Mouse (Mus musculus): ENCODE data around the gene Arvcf. TPM values are rescaled to one million over a fixed set of nuclear protein-coding genes. Genes with fewer than 3 reads are reported as not detected.

The Arvcf gene
- total RNA-seq, 2 experiments from 2014 or later = 14.0 to 14.3 TPM

DNA sequence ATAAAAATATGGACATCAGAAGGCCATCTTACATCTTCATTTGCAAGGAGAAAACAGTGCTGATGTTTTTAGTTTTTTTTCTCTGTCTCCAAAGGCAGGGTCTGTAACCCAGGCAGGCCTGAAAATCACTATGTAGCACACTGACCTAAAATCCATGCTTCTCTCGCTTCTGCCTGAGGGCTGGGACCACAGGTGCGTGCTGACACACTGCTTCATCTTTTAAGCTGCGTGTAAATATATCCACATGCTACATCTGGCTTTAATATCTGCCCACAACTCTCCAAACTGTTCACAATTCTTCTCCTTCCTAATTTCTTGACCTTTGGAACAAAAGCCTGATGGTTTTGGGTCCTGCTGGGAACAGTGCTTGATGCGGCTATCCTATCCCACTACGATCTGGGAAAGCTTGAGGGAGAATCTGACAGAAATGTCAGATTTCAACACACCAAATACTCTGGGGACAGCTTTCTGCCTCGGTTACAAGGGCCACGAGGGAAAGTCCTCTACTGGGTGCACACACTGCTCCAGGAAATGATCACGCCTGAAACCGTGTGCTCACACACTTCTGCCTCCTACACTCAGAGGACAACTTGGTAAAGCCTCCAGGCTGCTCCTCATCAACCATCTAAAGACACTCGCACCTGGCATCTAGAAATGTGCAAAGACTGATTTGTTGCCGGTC, 76.5 kb downstream of the Arvcf start:
- ATAC-seq (replicated peaks; ENCODE audit: low FRiP score, low TSS enrichment, poor library complexity, severe bottlenecking) = no peak

DNA sequence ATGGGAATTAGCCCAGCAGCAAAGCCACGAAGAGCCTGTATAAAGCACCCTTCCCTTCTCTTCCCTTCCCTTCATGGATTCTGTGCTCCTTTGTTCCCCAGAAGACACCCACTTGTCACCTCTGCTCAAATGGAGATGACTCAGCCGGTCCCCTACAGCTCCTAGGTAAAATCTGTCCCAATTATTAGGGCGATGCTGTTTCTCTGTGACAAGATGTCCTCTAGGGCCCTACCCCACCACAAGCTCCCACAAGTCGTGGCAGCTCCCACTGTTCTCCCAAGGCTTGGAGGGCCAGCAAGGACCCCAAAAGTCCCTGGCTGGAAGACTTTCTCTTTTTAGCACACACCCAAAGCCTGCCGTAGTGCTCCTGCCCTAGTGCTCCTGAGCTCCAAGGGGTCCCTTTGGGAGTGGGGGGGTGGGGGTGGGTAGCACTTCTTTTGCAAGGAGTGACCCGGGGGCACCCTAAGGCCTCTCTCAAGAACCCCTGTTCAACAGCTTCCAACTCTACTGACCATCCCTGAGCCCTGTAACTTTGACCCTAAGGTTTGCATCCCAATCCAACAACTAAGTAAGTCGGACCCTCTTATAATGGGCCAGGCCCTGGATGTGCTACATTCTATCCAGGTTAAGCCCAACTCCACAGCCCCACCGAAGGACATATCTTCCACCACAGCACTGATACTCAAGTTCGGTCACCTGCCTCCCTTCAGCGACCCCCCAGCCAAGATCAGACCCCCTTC, 77.7 kb downstream of the Arvcf start:
- no peak for ATAC-seq (replicated peaks; ENCODE audit: low FRiP score, low TSS enrichment, poor library complexity, severe bottlenecking)

DNA sequence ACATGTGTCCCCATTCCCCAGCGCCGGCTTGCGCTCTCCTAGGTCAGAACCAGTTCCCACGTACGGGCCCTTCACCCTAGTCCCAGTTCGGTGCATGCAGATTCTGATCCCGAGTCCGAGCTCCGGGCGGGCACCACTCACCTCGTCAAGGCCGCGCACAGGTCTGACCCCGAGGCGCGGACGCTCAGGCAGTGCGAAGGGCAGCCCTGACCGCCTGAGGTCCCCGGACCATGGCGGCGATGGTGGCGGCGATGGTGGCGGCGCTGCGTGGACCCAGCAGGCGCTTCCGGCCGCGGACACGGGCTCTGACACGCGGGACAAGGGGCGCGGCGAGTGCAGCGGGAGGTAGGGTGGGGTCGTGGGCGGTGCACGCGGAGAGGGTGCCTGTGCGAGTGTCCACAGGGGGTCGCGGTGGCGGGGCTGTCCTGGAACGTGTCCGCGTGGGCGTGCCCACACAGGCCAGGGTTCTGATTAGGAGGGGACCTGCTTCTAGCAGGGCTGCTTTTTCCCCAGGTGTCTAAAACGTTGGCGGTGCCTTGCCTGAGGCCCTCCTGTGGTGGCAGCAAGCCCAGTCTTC, 78.3 kb downstream of the Arvcf start, which contains the start of gene Txnrd2:
Txnrd2 (plus strand) TSS at position 170 of the 577 bp plus-strand sequence.
- peak; percentile 48 for ATAC-seq (replicated peaks; ENCODE audit: low FRiP score, low TSS enrichment, poor library complexity, severe bottlenecking)

- no peak for ATAC-seq (replicated peaks; ENCODE audit: low FRiP score, low TSS enrichment, poor library complexity, severe bottlenecking)
These were observed 78.9 kb downstream of the Arvcf start, which contains the start of gene Comt for GRCm38 (mm10) chr16:18426802-18427280. TSS of gene Comt (minus strand) at chr16:18426852.

DNA sequence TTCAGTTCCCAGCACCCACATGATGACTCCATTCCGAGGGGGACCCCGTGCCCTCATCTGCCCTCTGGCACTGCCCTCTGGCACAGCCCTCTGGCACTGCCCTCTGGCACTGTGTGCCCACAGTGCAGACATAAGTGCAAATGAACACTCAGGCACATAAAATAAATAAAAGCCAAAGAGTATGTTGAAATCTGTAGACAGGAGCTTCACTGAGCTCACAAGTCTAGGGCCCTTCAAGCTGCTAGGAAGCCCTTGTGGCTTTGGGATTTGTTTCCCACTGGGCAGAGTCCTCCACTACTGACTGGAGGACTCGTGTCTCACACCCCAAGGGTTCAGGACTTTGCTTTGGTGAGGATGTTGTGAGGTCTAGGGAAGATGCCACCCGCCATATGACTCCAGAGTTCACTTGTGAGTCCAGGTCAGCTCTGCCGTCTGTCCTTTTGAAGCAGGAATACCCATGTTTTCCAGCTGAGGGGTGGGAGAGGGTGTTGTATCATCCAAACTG, 80.1 kb downstream of the Arvcf start:
- 0 out of 2 replicates have a peak, but pooled peaks have one; percentile 1 for ATAC-seq (replicated peaks; ENCODE audit: low FRiP score, low TSS enrichment, poor library complexity, severe bottlenecking)

GRCm38 (mm10) chr16:18428516-18429042, 80.6 kb downstream of the Arvcf start:
- ATAC-seq (replicated peaks; ENCODE audit: low FRiP score, low TSS enrichment, poor library complexity, severe bottlenecking) = peak; percentile 77

DNA sequence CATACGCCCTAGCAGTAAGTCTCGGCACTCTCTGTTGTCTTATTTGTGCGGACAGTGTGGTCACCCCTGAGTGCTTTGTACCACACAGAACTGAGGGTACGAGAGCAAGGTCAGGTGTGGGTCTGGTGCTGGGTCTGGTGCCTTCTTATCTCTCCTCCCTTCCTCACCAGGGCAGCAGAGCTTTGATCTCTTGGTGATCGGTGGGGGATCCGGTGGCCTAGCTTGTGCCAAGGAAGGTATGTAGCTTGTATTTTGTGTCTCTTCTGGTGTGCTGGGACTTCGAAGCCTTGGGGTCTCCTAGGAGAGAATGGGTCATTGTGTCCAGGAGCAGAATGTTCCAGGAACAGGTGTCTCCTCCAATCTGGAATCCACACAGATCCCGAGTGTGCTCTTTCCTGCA, 81.7 kb downstream of the Arvcf start:
- ATAC-seq (replicated peaks; ENCODE audit: low FRiP score, low TSS enrichment, poor library complexity, severe bottlenecking) = no peak

DNA sequence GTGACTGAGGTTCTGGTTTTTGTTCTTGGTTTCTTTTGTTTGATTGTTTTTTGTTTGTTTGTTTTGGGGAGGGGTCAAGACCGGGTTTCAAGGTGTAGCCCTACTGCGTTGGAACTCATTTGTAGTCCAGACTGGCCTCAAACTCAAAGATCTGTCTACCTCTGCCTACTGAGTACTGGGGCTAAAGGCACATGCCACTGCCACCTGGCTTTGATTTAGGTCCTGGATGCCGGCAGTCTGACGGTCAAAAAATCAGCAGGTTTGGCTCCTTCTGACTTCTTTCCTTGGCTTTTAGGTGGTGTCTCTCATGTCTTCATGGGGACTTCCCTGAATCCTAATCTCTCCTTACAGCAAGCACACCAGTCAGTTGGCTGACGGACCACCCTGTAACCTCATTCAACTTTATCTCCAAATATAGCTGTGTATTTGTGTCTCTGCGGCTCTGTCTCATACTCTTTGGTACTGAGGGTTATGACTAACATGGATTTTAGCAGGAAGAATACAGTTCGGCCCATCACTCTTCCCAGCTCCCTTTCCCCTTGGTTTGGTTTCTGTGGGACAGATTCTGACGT, 82.7 kb downstream of the Arvcf start:
- ATAC-seq (replicated peaks; ENCODE audit: low FRiP score, low TSS enrichment, poor library complexity, severe bottlenecking) = peak; percentile 47

- ATAC-seq (replicated peaks; ENCODE audit: low FRiP score, low TSS enrichment, poor library complexity, severe bottlenecking) = no peak
These were observed 85.4 kb downstream of the Arvcf start for GRCm38 (mm10) chr16:18433341-18433920.

- ATAC-seq (replicated peaks; ENCODE audit: low FRiP score, low TSS enrichment, poor library complexity, severe bottlenecking) = no peak
These were observed 88.1 kb downstream of the Arvcf start for GRCm38 (mm10) chr16:18436128-18436527.

- ATAC-seq (replicated peaks; ENCODE audit: low FRiP score, low TSS enrichment, poor library complexity, severe bottlenecking) = peak; percentile 83
These were observed 95.4 kb downstream of the Arvcf start for GRCm38 (mm10) chr16:18443385-18443841.

DNA sequence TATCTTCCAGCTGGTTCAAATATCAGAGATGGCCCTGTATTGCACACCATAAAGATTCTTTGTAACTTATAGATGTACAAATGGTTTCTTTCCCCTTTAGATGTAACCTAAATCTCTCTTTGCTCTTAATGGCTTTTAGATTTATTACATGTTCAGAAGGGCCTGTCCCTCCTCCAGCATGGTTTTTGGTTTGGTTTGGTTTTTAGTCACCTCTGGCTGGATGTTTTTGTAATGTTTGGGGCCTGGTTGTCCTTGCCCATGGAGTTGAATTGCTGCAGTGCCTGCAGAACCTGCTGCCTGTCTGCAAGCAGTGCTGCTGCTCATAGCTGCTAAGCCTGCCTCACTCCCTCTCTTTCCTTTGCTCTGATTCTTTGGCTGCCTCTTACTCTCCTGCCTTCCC, 99.3 kb downstream of the Arvcf start:
- no peak for ATAC-seq (replicated peaks; ENCODE audit: low FRiP score, low TSS enrichment, poor library complexity, severe bottlenecking)

DNA sequence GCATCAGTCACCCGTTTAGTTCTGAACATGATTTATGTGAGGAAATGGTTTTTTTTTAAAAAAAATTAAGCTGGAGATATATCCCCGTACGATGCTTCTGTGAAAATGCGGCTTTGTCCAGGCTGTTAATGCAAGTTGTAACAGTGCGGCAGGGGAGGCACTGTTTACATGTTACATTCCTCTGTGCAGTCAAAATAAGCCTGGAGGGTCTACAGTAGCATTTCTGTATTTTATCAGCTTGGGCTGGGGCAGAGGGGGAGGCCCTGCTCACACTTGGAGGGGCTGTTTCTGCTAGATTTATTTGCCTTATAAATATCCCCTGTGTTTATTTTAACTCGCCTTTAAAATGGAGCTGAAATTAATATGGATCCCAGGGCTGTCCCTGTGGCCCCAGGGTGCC, 100.1 kb downstream of the Arvcf start:
- no peak for ATAC-seq (replicated peaks; ENCODE audit: low FRiP score, low TSS enrichment, poor library complexity, severe bottlenecking)

DNA sequence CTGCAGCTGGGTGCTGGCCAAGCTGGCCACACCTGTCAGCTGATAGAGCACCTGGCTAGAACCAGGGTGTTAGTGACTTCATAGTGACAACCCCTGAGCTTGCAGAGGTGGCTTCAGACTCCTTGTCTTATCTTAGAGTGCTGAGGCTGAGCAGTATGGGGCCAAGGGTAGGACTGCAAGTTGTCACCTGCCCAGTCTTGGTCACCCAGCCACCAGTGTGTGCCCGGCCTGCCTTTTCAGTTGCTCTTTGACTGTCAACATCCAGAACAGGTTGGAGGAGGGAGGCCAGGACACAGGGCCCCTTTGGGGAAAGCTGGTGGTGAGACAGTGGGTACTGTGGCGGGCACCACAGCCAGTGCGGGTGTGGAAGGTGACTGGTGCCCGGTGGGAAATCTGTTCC, 101.0 kb downstream of the Arvcf start:
- no peak for ATAC-seq (replicated peaks; ENCODE audit: low FRiP score, low TSS enrichment, poor library complexity, severe bottlenecking)

GRCm38 (mm10) chr16:18451486-18452181, 103.7 kb downstream of the Arvcf start:
- no peak for ATAC-seq (replicated peaks; ENCODE audit: low FRiP score, low TSS enrichment, poor library complexity, severe bottlenecking)

DNA sequence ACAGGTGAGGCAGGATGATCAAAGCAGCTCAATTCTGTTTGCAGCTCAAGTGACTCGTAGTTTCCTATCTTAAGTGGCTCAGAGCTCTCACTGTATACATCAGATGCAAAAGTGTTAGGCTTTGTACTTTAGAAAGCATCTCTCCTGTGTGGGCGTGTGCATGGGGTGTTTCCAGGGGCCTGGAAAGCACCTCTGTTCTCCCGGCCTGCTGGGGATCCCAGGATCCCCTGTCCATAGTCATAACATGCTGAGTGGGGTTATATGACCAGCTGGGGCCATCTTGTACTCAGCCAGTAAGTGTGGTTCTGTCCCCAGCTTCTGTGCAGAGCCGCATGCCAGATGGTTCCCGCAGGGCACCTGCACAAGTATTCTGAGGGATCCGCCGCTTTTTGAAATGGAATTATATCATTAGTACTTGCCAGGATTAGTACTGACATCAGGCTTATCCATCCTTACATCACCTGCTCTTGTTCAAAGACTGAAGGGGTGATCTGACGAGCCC, 104.4 kb downstream of the Arvcf start:
- no peak for ATAC-seq (replicated peaks; ENCODE audit: low FRiP score, low TSS enrichment, poor library complexity, severe bottlenecking)

GRCm38 (mm10) chr16:18453846-18454245, 105.9 kb downstream of the Arvcf start:
- ATAC-seq (replicated peaks; ENCODE audit: low FRiP score, low TSS enrichment, poor library complexity, severe bottlenecking) = no peak

DNA sequence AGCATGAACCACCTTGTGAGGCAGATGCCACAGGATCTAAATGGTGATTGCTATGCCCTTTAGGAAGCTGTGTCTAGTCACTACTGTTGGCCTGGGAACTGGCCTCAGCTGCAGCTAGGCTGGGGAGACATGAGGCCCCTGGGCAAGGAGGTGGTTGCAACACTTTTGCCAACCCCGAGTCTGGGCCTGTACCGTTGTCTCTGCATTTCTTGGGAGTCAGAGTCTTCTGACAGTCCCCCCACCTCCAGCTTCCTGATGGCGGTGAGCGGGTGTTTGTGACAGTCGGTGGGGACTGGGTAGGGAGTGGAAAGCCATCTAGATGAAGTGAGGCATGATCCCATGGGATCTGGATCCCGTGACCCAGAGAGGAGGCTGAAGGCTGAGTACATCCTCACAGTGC, 107.4 kb downstream of the Arvcf start:
- ATAC-seq (replicated peaks; ENCODE audit: low FRiP score, low TSS enrichment, poor library complexity, severe bottlenecking) = no peak
